Mouse (Mus musculus): ENCODE results near the gene Tcf12.

DNA sequence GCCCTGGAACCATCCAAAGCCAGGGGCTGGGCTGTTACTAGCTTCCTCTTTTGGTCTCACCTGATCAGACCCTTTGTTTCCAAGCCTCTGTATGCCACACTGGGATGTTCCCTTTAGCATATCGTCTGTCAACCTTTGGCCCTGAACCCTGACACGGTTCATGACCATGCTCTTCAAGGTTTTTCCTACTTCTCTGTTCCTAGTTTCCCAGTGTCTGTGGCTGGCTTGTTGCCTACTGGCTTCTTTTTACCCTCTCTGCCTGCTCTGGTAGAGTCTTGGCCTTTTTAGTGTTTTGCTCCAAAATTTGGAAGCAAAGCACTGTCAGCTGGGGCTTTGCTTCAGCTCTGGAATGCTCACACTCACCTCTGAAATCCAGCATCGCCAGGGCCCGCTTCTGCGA is 281.3 kb downstream of the Tcf12 start:
- no peak for TF ChIP-seq POLR2A (IDR thresholded peaks at IDR 0.05; ENCODE audit: borderline replicate concordance, extremely low read depth, low read depth, low read length)
- TF ChIP-seq CTCF (IDR thresholded peaks at IDR 0.05; ENCODE audit: insufficient read depth, low read length), result no peak
